Mouse (Mus musculus): ENCODE data around the gene AL732309.1. TPM values are rescaled to one million over a fixed set of nuclear protein-coding genes. Genes with fewer than 3 reads are reported as not detected.
A peak's percentile ranks its signal among the peaks of the same experiment; 100 is the strongest.

Gene AL732309.1
- polyA plus RNA-seq, 1 experiment from 2014 or later: 4.7 TPM

DNA sequence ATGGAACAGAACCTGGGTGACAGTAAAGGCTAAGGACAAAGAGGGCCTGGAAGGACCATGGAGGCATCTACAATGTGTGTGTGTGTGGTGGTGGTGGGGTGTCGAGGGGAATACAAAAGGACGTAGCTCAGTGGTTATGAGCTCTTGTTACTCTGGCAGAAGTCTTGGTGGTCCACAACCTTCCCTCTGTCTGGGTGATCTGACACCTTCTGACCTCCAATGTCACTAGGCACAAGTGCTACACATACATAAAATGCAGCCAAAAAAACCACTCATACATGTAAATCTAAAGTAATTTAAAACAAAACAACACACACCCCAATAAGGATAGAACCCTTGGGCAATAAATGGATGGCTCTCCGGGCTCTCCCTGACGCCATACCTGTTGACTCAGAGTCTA is 19.3 kb downstream of the AL732309.1 start:
- no peak for ATAC-seq (ENCODE audit: low FRiP score, low TSS enrichment)
- Histone ChIP-seq H3K9ac (ENCODE audit: low read depth, low read length) (no peak overlapping the region), H3K27me3 (ENCODE audit: control insufficient read depth, insufficient read depth, low read length) (no peaks in the 10 kb centered on the region), H3K27ac (ENCODE audit: low read depth, low read length) (no peak overlapping the region), H3K4me3 (ENCODE audit: low read length) (no peak overlapping the region), H3K36me3 (ENCODE audit: control insufficient read depth, insufficient read depth, low read length) (0 out of 2 replicates have a peak, but pooled peaks cover 3% of the 10 kb centered on the region), H3K9me3 (ENCODE audit: control insufficient read depth, low read length) (no peaks in the 10 kb centered on the region), H3K4me2 (replicated peaks; ENCODE audit: low read depth, low read length) (no peak overlapping the region), H3K4me1 (ENCODE audit: control insufficient read depth, insufficient read depth, low read length) (peaks cover 18% of the 10 kb centered on the region)
- WGBS: 88% methylated on average over 4 of the region's 4 CpGs

DNA sequence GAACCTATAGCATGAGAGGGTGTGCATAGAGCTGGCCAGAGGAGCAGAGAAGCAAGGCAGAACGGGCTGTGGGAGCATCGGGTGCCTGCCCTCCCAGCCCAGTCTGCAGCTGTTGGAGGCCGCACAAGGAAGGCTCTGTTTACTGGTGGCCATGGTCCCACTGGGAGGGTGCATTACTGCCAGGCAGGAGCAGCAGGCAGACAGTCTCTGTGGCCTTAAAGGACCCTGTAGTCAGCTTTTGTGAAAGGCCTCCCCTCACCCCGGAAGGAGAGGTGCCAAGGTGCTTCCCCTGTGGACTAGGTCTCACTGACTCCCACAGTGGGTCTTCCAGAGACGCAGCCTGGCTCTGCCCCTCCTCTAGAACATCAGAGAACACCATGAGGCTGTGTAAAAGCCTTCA is 19.8 kb downstream of the AL732309.1 start:
- Histone ChIP-seq H3K36me3 (ENCODE audit: control insufficient read depth, insufficient read depth, low read length) (peaks cover 4% of the 10 kb centered on the region; the same call in 1 of the 2 replicates), H3K4me3 (ENCODE audit: low read length) (no peak overlapping the region), H3K27ac (ENCODE audit: low read depth, low read length) (no peak overlapping the region), H3K4me1 (ENCODE audit: control insufficient read depth, insufficient read depth, low read length) (peaks cover 18% of the 10 kb centered on the region), H3K9me3 (ENCODE audit: control insufficient read depth, low read length) (no peaks in the 10 kb centered on the region), H3K27me3 (ENCODE audit: control insufficient read depth, insufficient read depth, low read length) (no peaks in the 10 kb centered on the region), H3K9ac (ENCODE audit: low read depth, low read length) (no peak overlapping the region), H3K4me2 (replicated peaks; ENCODE audit: low read depth, low read length) (no peak overlapping the region)
- ATAC-seq (ENCODE audit: low FRiP score, low TSS enrichment): no peak
- WGBS: 86% methylated on average over 5 of the region's 5 CpGs

DNA sequence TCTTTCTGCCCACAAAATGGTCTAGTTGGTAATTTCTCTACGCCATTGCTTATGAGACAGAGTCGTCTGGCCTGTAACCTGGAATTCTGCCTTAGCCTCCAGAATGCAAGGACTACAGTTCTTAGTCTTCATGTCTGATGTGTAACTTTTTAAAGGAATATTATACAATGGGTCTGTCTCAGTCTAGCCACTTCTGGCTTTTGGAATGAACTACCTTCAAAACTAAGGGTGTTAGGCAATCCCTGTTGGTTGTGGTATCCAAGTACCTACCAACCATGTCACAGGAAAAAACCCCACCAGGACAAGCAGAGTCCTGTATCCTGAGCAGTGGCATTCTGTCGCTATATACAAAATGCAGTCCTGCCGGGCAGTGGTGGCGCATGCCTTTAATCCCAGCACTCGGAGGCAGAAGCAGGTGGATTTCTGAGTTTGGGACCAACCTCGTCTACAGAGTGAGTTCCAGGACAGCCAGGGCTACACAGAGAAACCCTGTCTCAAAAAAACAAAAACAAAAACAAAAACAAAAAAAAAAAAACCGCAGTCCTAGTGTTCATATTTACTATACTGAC is 20.8 kb downstream of the AL732309.1 start:
- 79% methylated on average over 8 of the region's 8 CpGs for WGBS
- peak overlapping the region; percentile 86; the same call in 1 of the 2 replicates for H3K4me3 ChIP-seq (ENCODE audit: low read length)
- H3K9ac ChIP-seq (ENCODE audit: low read depth, low read length): peak overlapping the region; percentile 70; the same call in 1 of the 2 replicates

DNA sequence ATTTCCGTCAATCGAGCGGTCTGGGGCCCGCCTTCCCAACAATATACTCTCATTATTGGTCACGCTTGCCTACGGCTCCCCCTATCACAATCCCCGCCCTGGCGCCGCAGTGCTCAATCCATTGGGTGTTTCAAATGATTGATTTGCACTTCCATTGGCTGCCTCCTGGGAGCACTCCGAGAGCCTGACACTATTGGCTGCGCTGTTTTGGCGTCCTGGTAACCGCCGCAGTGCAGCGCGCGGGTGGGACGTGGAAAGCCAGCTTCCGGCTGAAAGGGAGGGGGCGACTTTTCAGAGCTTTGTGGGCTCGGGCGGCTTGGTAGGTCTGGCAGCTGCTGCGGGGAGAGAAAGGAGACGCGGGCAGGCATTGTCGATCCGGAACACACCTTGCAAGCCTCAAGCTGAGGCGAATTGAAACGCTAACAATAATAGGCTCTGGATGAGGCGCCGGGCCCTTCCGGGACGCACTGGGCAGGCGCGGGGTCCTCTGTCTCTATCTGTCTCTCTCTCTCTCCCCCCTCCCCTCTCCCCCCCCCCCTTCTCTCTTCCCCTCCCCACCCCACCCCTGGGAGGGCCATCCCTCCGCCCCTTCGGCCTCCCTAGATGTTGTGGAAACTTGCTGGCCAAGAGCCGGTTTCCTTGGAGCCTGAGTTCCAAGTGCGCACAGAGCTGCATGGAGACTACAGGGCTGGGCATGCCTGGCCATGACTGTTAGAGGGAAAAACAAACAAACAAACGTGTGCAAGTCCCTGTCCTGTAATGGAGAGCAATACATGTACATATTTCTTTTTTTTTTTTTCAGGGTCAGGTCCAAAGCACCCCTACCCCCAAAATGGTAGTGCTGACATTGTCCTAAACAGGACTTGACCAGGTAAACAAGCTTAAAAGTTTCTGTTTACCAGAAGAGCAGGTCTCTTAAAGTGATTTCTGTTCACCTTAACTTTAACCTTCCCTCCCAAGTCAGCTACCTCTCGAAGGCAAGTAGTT is 21.6 kb downstream of the AL732309.1 start:
- Histone ChIP-seq H3K4me2 (replicated peaks; ENCODE audit: low read depth, low read length) (peak overlapping the region; percentile 52), H3K27me3 (ENCODE audit: control insufficient read depth, insufficient read depth, low read length) (no peaks in the 10 kb centered on the region), H3K27ac (ENCODE audit: low read depth, low read length) (peak overlapping the region; percentile 97), H3K9me3 (ENCODE audit: control insufficient read depth, low read length) (no peaks in the 10 kb centered on the region), H3K36me3 (ENCODE audit: control insufficient read depth, insufficient read depth, low read length) (peaks cover 11% of the 10 kb centered on the region; the same call in 1 of the 2 replicates), H3K4me1 (ENCODE audit: control insufficient read depth, insufficient read depth, low read length) (peaks cover 18% of the 10 kb centered on the region), H3K4me3 (ENCODE audit: low read length) (peak overlapping the region; percentile 86), H3K9ac (ENCODE audit: low read depth, low read length) (peak overlapping the region; percentile 70)
- WGBS: 1% methylated on average over 41 of the region's 41 CpGs
- ATAC-seq (ENCODE audit: low FRiP score, low TSS enrichment): peak; percentile 97

More for the DNA sequence above, 20.8 kb downstream of the AL732309.1 start:
- H3K9me3 ChIP-seq (ENCODE audit: control insufficient read depth, low read length): no peaks in the 10 kb centered on the region
- peaks cover 11% of the 10 kb centered on the region; the same call in 1 of the 2 replicates for H3K36me3 ChIP-seq (ENCODE audit: control insufficient read depth, insufficient read depth, low read length)
- H3K27ac ChIP-seq (ENCODE audit: low read depth, low read length): peak overlapping the region; percentile 97
- H3K4me1 ChIP-seq (ENCODE audit: control insufficient read depth, insufficient read depth, low read length): peaks cover 18% of the 10 kb centered on the region
- no peaks in the 10 kb centered on the region for H3K27me3 ChIP-seq (ENCODE audit: control insufficient read depth, insufficient read depth, low read length)
- H3K4me2 ChIP-seq (replicated peaks; ENCODE audit: low read depth, low read length): peak overlapping the region; percentile 52; the same call in 1 of the 2 replicates
- ATAC-seq (ENCODE audit: low FRiP score, low TSS enrichment): no peak

DNA sequence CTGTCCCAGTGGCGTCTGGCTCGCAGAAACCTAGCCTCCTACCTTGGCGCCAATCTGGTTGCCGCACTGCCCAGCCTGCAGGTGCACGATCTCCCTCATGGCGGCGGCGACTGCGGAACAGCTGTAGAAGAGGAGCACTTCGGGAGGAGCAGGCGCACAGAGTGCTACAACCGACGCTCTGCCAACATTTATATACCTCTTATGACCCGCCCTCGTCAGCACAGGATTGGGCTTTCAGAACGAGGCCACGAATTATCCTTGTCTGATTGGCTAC is 22.2 kb downstream of the AL732309.1 start, which contains the start of gene Tubb4b:
Gene Tubb4b (minus strand): TSS at position 211 of the 274 bp plus-strand sequence.
- peak within 1 kb of the TSS; percentile 86 for H3K4me3 ChIP-seq (ENCODE audit: low read length)
- H3K9ac ChIP-seq (ENCODE audit: low read depth, low read length): peak within 1 kb of the TSS; percentile 76
- no peak for ATAC-seq (ENCODE audit: low FRiP score, low TSS enrichment)
- H3K27ac ChIP-seq (ENCODE audit: low read depth, low read length): peak within 1 kb of the TSS; percentile 97
- 1% methylated on average over 17 of the region's 17 CpGs for WGBS
- peak within 1 kb of the TSS; percentile 59 for H3K4me2 ChIP-seq (replicated peaks; ENCODE audit: low read depth, low read length)
- H3K4me1 ChIP-seq (ENCODE audit: control insufficient read depth, insufficient read depth, low read length): peaks cover 18% of the 10 kb centered on the region
- H3K9me3 ChIP-seq (ENCODE audit: control insufficient read depth, low read length): no peaks in the 10 kb centered on the region
- H3K36me3 ChIP-seq (ENCODE audit: control insufficient read depth, insufficient read depth, low read length): peaks cover 11% of the 10 kb centered on the region; the same call in 1 of the 2 replicates
- H3K27me3 ChIP-seq (ENCODE audit: control insufficient read depth, insufficient read depth, low read length): no peaks in the 10 kb centered on the region

DNA sequence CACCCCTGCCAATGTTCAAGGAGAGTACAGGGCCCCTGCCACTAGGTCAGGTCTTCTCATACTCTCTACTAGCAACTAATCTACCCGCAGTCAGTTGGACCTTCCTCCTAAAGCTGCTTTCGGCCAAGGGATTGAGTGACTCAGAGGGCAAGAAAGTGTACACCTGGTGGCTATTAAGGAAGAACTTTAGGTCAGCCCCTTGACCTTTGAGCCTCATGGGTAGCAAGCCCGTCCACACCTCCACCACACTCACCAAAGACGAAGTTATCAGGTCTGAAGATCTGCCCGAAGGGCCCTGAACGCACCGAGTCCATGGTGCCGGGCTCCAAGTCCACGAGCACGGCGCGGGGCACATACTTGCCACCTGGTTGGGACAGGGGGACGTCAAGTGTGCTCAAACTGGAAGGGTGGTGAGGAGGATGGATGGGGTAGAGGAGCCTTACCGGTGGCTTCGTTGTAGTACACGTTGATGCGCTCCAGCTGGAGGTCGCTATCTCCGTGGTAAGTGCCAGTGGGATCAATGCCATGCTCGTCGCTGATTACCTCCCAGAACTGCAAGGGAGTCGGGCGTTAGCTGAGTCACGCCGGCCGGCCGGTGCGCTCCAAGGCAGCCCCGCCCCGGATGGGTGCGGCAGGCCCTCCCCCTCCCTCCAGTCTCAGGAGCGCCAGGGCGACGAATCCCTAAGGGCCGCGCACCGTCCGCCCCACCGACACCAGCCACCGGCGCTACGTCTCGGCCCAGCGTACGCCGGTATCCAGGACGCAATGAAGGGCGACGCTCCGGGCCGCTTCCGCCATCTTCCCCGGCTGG is 22.8 kb downstream of the AL732309.1 start:
- Histone ChIP-seq H3K36me3 (ENCODE audit: control insufficient read depth, insufficient read depth, low read length) (peaks cover 11% of the 10 kb centered on the region; the same call in 1 of the 2 replicates), H3K9me3 (ENCODE audit: control insufficient read depth, low read length) (no peaks in the 10 kb centered on the region), H3K9ac (ENCODE audit: low read depth, low read length) (peak overlapping the region; percentile 76), H3K4me2 (replicated peaks; ENCODE audit: low read depth, low read length) (peak overlapping the region; percentile 59), H3K4me3 (ENCODE audit: low read length) (peak overlapping the region; percentile 86), H3K27ac (ENCODE audit: low read depth, low read length) (peak overlapping the region; percentile 92), H3K4me1 (ENCODE audit: control insufficient read depth, insufficient read depth, low read length) (peaks cover 18% of the 10 kb centered on the region), H3K27me3 (ENCODE audit: control insufficient read depth, insufficient read depth, low read length) (no peaks in the 10 kb centered on the region)
- under 1% methylated on average over 50 of the region's 53 CpGs for WGBS
- peak; percentile 53 for ATAC-seq (ENCODE audit: low FRiP score, low TSS enrichment)

DNA sequence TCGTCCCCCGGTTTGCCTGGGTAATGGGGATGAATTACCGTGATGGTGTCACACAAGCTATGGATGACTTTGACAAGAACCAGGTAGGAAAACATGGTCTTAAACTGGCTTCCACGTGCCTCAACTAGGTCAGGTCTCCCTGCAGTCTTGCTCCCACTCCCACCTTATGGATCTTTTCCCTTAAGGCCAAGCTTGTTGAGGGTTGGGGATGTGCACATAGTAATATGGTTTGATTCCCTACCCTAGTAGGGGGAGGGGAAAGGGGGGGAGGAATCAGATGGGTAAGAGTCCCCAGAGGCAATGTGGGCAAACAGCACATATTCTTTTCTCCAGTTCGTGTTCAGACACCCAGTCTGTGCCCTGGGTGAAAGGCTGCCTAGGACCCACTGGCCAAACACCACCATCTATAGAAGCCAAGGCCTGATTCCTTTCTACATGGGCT is 25.3 kb downstream of the AL732309.1 start:
- no peaks in the 10 kb centered on the region for H3K9me3 ChIP-seq (ENCODE audit: control insufficient read depth, low read length)
- no peak overlapping the region for H3K4me2 ChIP-seq (replicated peaks; ENCODE audit: low read depth, low read length)
- peaks cover 13% of the 10 kb centered on the region for H3K4me1 ChIP-seq (ENCODE audit: control insufficient read depth, insufficient read depth, low read length)
- H3K36me3 ChIP-seq (ENCODE audit: control insufficient read depth, insufficient read depth, low read length): peaks cover 11% of the 10 kb centered on the region; the same call in 1 of the 2 replicates
- H3K27me3 ChIP-seq (ENCODE audit: control insufficient read depth, insufficient read depth, low read length): no peaks in the 10 kb centered on the region
- H3K9ac ChIP-seq (ENCODE audit: low read depth, low read length): no peak overlapping the region
- H3K27ac ChIP-seq (ENCODE audit: low read depth, low read length): no peak overlapping the region
- no peak for ATAC-seq (ENCODE audit: low FRiP score, low TSS enrichment)
- H3K4me3 ChIP-seq (ENCODE audit: low read length): no peak overlapping the region
- 69% methylated on average over 5 of the region's 5 CpGs for WGBS

DNA sequence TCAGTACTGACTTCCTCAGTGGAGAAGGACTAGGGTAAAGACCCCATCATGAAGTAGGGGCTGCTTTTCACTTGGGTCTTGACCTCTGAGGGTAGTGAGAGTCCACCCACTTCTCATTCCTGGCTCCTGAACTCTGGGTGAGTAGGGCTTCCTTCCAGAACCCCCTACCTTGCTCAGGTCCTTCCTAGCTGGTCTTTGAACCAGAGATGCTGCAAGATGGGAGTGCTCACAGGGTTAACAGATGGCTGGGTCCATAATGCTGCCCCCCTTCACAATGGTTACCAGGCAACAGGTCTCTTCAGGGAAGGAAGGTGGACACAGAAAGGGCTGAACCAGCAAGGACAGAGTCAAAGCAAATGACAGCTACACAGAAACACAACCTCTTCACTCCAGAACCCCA is 28.2 kb downstream of the AL732309.1 start, which contains the start of gene Fam166a:
Gene Fam166a (plus strand): TSS at position 301 of the 400 bp plus-strand sequence.
- H3K4me3 ChIP-seq (ENCODE audit: low read length): no peak within 1 kb of the TSS
- H3K9ac ChIP-seq (ENCODE audit: low read depth, low read length): no peak within 1 kb of the TSS
- peaks cover 11% of the 10 kb centered on the region; the same call in 1 of the 2 replicates for H3K36me3 ChIP-seq (ENCODE audit: control insufficient read depth, insufficient read depth, low read length)
- ATAC-seq (ENCODE audit: low FRiP score, low TSS enrichment): no peak
- no peak within 1 kb of the TSS for H3K4me2 ChIP-seq (replicated peaks; ENCODE audit: low read depth, low read length)
- H3K27me3 ChIP-seq (ENCODE audit: control insufficient read depth, insufficient read depth, low read length): no peaks in the 10 kb centered on the region
- H3K27ac ChIP-seq (ENCODE audit: low read depth, low read length): no peak within 1 kb of the TSS
- no peaks in the 10 kb centered on the region for H3K9me3 ChIP-seq (ENCODE audit: control insufficient read depth, low read length)
- peaks cover 3% of the 10 kb centered on the region for H3K4me1 ChIP-seq (ENCODE audit: control insufficient read depth, insufficient read depth, low read length)
